Mouse (Mus musculus) left cerebral cortex, postnatal 14 days (tissue): ENCODE data around the gene Exosc10. TPM values are rescaled to one million over a fixed set of nuclear protein-coding genes. Genes with fewer than 3 reads are reported as not detected.
A peak's percentile ranks its signal among the peaks of the same experiment; 100 is the strongest.

Source experiments
- DNase-seq, 2 experiments: peaks; one replicate each; pipeline ENCODE4 v3.0.0; 2021 to 2022; ENCODE audit warnings: low spot score in 2 of 2, mixed read lengths in 1 of 2
- intact Hi-C: fragments of 180-260 bp; cut with DNase I; formaldehyde crosslinking; loops from one replicate; pipeline ENCODE4 v1.15.1; 2025
- total RNA-seq, 2 experiments: library from RNA; stranded (reverse); gene quantifications; 2 replicates each; pipeline ENCODE4 v1.2.3; 2021

Gene Exosc10
- total RNA-seq, 2 experiments from 2014 or later = 46.2 to 48.0 TPM

GRCm38 (mm10) chr4:148602357-148603120 is 44.3 kb downstream of the Exosc10 start, which contains the start of gene Masp2:
Gene Masp2 (plus strand): TSS chr4:148602554.
- no peak for DNase-seq
- intact Hi-C loops = no loop called here

- intact Hi-C loops = no loop called here
- peak in 1 of 2 experiments; percentile 49 for DNase-seq
These were observed 45.3 kb downstream of the Exosc10 start for GRCm38 (mm10) chr4:148603376-148604139.

- peak; percentile 68 to 70 for DNase-seq
- intact Hi-C loops = no loop called here
These were observed 45.9 kb downstream of the Exosc10 start for GRCm38 (mm10) chr4:148604141-148604540.

GRCm38 (mm10) chr4:148604541-148605165 is 46.4 kb downstream of the Exosc10 start:
- intact Hi-C loops = no loop called here
- peak; percentile 66 to 76 for DNase-seq

GRCm38 (mm10) chr4:148607758-148608157 is 49.5 kb downstream of the Exosc10 start:
- peak; percentile 83 to 84 for DNase-seq
- intact Hi-C loops = no loop called here

- intact Hi-C loops = no loop called here
- no peak for DNase-seq
These were observed 51.6 kb downstream of the Exosc10 start for GRCm38 (mm10) chr4:148609805-148610204.

GRCm38 (mm10) chr4:148610631-148611364 is 52.6 kb downstream of the Exosc10 start:
- DNase-seq = no peak
- intact Hi-C loops = no loop called here

- intact Hi-C loops = no loop called here
- DNase-seq = no peak
These were observed 54.3 kb downstream of the Exosc10 start for GRCm38 (mm10) chr4:148612557-148612956.

GRCm38 (mm10) chr4:148613738-148614137 is 55.5 kb downstream of the Exosc10 start:
- intact Hi-C loops = no loop called here
- DNase-seq = no peak

GRCm38 (mm10) chr4:148619805-148620204 is 61.6 kb downstream of the Exosc10 start:
- intact Hi-C loops = loop anchor here (5.0 kb wide), 1 partner anchor 58 kb away; no protein-coding TSS in a partner anchor
- no peak for DNase-seq

GRCm38 (mm10) chr4:148620718-148621117 is 62.5 kb downstream of the Exosc10 start:
- no peak for DNase-seq
- intact Hi-C loops = loop anchor here (5.0 kb wide), 1 partner anchor 58 kb away; no protein-coding TSS in a partner anchor

GRCm38 (mm10) chr4:148622485-148622884 is 64.3 kb downstream of the Exosc10 start:
- no peak for DNase-seq

GRCm38 (mm10) chr4:148623609-148624008 is 65.4 kb downstream of the Exosc10 start:
- intact Hi-C loops = loop anchor here (5.0 kb wide), 1 partner anchor 61 kb away; no protein-coding TSS in a partner anchor
- no peak for DNase-seq

More at GRCm38 (mm10) chr4:148622485-148622884, 64.3 kb downstream of the Exosc10 start:
- intact Hi-C loops = loop anchor here (5.0 kb wide), 1 partner anchor 60 kb away; no protein-coding TSS in a partner anchor

- intact Hi-C loops = no loop called here
- DNase-seq = no peak
These were observed 66.8 kb downstream of the Exosc10 start for GRCm38 (mm10) chr4:148625010-148625409.

- DNase-seq = peak; percentile 45 to 48
- intact Hi-C loops = no loop called here
These were observed 67.8 kb downstream of the Exosc10 start for GRCm38 (mm10) chr4:148625756-148626622.

- peak; percentile 96 for DNase-seq
- intact Hi-C loops = no loop called here
These were observed 68.5 kb downstream of the Exosc10 start, which contains the start of gene Tardbp for GRCm38 (mm10) chr4:148626623-148627185. Gene Tardbp (minus strand): TSS chr4:148627019.

GRCm38 (mm10) chr4:148627246-148627645 is 69.0 kb downstream of the Exosc10 start:
- intact Hi-C loops = no loop called here
- no peak for DNase-seq
